Mouse (Mus musculus) neural tube, embryonic 13.5 days (tissue): ENCODE measurements around the gene Tenm2. TPM values are rescaled to one million over a fixed set of nuclear protein-coding genes. Genes with fewer than 3 reads are reported as not detected.

ENCODE experiments used
- ATAC-seq: fragments of 200-750 bp; cut with Nextera tagmentation; 2 replicates; pipeline ENCODE4 v1.8.0; 2017; ENCODE audit warnings: low read depth, mild to moderate bottlenecking, moderate TSS enrichment, moderate library complexity
- H3K27ac ChIP-seq: fragments of 300-500 bp; sonication (generic); replicated peaks from 2 replicates; pipeline ENCODE4 v1.5.1; 2015; ENCODE audit warnings: moderate library complexity, mild to moderate bottlenecking, inconsistent platforms
- H3K27me3 ChIP-seq: fragments of 300-500 bp; sonication (generic); 2 replicates; pipeline ENCODE4 v1.6.1; 2015; ENCODE audit warnings: mild to moderate bottlenecking, inconsistent platforms
- H3K36me3 ChIP-seq: fragments of 300-500 bp; sonication (generic); 2 replicates; pipeline ENCODE4 v1.6.1; 2015; ENCODE audit warnings: mild to moderate bottlenecking, inconsistent platforms
- H3K4me1 ChIP-seq: fragments of 300-500 bp; sonication (generic); replicated peaks from 2 replicates; pipeline ENCODE4 v1.6.1; 2015; ENCODE audit warnings: inconsistent platforms
- H3K4me2 ChIP-seq: fragments of 300-500 bp; sonication (generic); 2 replicates; pipeline ENCODE4 v1.6.1; 2015; ENCODE audit warnings: inconsistent platforms, mild to moderate bottlenecking, moderate library complexity
- H3K4me3 ChIP-seq: fragments of 300-500 bp; sonication (generic); 2 replicates; pipeline ENCODE4 v1.5.1; 2015; ENCODE audit warnings: mild to moderate bottlenecking, inconsistent platforms
- H3K9ac ChIP-seq: fragments of 300-500 bp; sonication (generic); 2 replicates; pipeline ENCODE4 v1.6.1; 2015; ENCODE audit warnings: moderate library complexity, mild to moderate bottlenecking, inconsistent platforms
- H3K9me3 ChIP-seq: fragments of 300-500 bp; sonication (generic); 2 replicates; pipeline ENCODE4 v1.6.1; 2016; ENCODE audit warnings: inconsistent platforms
- WGBS: fragments of 180-500 bp; shearing (Covaris S2); methylation state at CpG from one replicate; pipeline ENCODE4 v1.1.7; 2015; 5-methylcytosine and 5-hydroxymethylcytosine counted together
- polyA plus RNA-seq: library from polyadenylated mRNA; unstranded; fragments of >200 nt; fragmentation: Nextera tagmentation; extraction: Ambion mirVana; gene quantifications from 2 replicates; pipeline ENCODE4 v1.2.1, GENCODE M21; 2015

Tenm2 gene
- polyA plus RNA-seq, 1 experiment from 2014 or later, result 14.2 TPM

- H3K27me3 ChIP-seq, result no peaks in the 10 kb centered on the region
- no peak overlapping the region for H3K4me3 ChIP-seq
- WGBS, result 58% methylated on average over 4 of the region's 4 CpGs
- H3K4me2 ChIP-seq, result no peak overlapping the region
- no peaks in the 10 kb centered on the region for H3K4me1 ChIP-seq
- no peak overlapping the region for H3K27ac ChIP-seq
- no peak overlapping the region for H3K9ac ChIP-seq
- ATAC-seq, result no peak
- no peaks in the 10 kb centered on the region for H3K36me3 ChIP-seq
- no peaks in the 10 kb centered on the region for H3K9me3 ChIP-seq
These were observed 489.5 kb downstream of the Tenm2 start for GRCm38 (mm10) chr11:36746286-36746685.

- H3K4me2 ChIP-seq, result no peak overlapping the region
- no peaks in the 10 kb centered on the region for H3K9me3 ChIP-seq
- no peak overlapping the region for H3K9ac ChIP-seq
- no peak for ATAC-seq
- no peaks in the 10 kb centered on the region for H3K27me3 ChIP-seq
- H3K27ac ChIP-seq, result no peak overlapping the region
- no peaks in the 10 kb centered on the region for H3K36me3 ChIP-seq
- H3K4me1 ChIP-seq, result no peaks in the 10 kb centered on the region
- no peak overlapping the region for H3K4me3 ChIP-seq
- 72% methylated on average over 3 of the region's 3 CpGs for WGBS
These were observed 508.0 kb downstream of the Tenm2 start for GRCm38 (mm10) chr11:36727800-36728199.

DNA sequence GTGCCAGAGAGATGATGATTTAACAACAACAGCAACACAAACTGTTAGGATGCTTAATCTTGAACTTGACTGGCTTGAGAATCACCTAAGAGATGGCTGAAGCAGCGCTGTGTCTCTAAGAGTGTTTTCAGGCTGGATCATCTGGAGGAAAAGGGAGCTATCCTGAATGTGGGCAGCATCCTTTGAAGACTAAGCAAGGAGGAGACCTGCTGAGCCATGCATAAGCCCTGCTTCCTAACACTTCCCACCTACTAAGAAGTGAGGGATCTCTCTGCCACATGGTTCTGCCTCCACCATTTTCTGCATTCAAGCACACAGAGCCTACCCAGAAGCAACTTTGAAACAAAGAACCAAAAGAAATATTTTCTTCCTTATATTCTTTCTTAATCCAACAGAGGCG lies 532.9 kb downstream of the Tenm2 start:
- Histone ChIP-seq H3K9ac (no peak overlapping the region), H3K9me3 (no peaks in the 10 kb centered on the region), H3K4me2 (no peak overlapping the region), H3K27me3 (no peaks in the 10 kb centered on the region), H3K4me3 (no peak overlapping the region), H3K36me3 (no peaks in the 10 kb centered on the region), H3K4me1 (peaks cover 13% of the 10 kb centered on the region), H3K27ac (no peak overlapping the region)
- no peak for ATAC-seq
- WGBS, result 84% methylated on average over 2 of the region's 2 CpGs

DNA sequence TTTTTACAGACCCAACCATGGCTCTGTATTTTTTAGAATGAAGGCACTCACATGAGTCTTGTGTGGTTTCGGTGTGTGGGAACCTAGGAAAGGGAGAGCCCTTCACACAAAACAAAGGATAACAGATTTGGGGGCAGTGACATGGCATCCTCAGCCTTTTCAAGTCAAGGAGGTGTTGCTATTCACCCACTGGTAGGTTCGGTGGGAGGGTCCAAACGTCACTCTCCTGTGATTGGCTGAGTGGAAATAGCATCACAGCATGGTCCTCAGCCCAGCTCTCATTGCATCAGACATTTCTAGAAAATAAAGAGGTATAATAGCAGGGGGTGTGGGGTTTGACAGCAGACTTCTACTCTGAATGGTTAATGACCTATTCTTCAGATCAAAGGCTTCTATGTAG lies 534.8 kb downstream of the Tenm2 start:
- Histone ChIP-seq H3K4me1 (peaks cover 24% of the 10 kb centered on the region), H3K4me3 (no peak overlapping the region), H3K27ac (no peak overlapping the region), H3K36me3 (no peaks in the 10 kb centered on the region), H3K9ac (no peak overlapping the region), H3K9me3 (no peaks in the 10 kb centered on the region), H3K4me2 (no peak overlapping the region), H3K27me3 (no peaks in the 10 kb centered on the region)
- ATAC-seq, result no peak
- WGBS, result 79% methylated on average over 3 of the region's 3 CpGs

GRCm38 (mm10) chr11:36700131-36700530 lies 535.6 kb downstream of the Tenm2 start:
- Histone ChIP-seq H3K9ac (no peak overlapping the region), H3K27me3 (no peaks in the 10 kb centered on the region), H3K27ac (no peak overlapping the region), H3K4me1 (peaks cover 25% of the 10 kb centered on the region), H3K4me2 (no peak overlapping the region), H3K9me3 (no peaks in the 10 kb centered on the region), H3K4me3 (no peak overlapping the region), H3K36me3 (no peaks in the 10 kb centered on the region)
- 77% methylated on average over 6 of the region's 6 CpGs for WGBS
- ATAC-seq, result no peak

- H3K4me2 ChIP-seq, result no peak overlapping the region
- ATAC-seq, result no peak
- H3K9me3 ChIP-seq, result no peaks in the 10 kb centered on the region
- H3K27ac ChIP-seq, result peak overlapping the region; percentile 77
- no peak overlapping the region for H3K4me3 ChIP-seq
- H3K27me3 ChIP-seq, result no peaks in the 10 kb centered on the region
- peaks cover 33% of the 10 kb centered on the region for H3K4me1 ChIP-seq
- 32% methylated on average over 7 of the region's 7 CpGs for WGBS
- no peak overlapping the region for H3K9ac ChIP-seq
- no peaks in the 10 kb centered on the region for H3K36me3 ChIP-seq
These were observed 537.5 kb downstream of the Tenm2 start for GRCm38 (mm10) chr11:36698268-36698667.

DNA sequence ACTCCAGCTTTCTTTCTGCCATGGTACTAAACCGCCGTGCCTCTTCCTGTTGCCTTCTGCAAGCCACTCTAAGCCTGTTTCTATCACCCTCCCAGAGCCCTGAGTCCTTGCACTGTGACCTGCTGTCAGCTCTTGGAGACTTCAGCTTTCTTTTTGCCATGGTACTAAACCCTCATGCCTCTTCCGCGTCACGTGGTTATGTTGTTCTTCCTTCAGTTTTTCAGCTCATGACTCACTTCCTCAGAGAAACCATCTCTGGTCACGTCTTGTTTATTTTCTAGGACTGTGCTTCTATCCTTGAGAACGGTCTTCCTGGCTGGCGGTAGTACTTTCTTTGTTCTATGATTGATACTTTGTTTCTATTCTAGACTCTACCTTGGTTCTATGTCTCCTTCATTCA lies 537.9 kb downstream of the Tenm2 start:
- H3K9ac ChIP-seq, result no peak overlapping the region
- H3K4me2 ChIP-seq, result no peak overlapping the region
- no peak overlapping the region for H3K4me3 ChIP-seq
- H3K27me3 ChIP-seq, result no peaks in the 10 kb centered on the region
- H3K4me1 ChIP-seq, result peaks cover 33% of the 10 kb centered on the region
- H3K36me3 ChIP-seq, result no peaks in the 10 kb centered on the region
- H3K27ac ChIP-seq, result peak overlapping the region; percentile 77
- no peaks in the 10 kb centered on the region for H3K9me3 ChIP-seq
- WGBS, result 56% methylated on average over 8 of the region's 8 CpGs
- 0 out of 2 replicates have a peak, but pooled peaks have one; percentile 12 for ATAC-seq

DNA sequence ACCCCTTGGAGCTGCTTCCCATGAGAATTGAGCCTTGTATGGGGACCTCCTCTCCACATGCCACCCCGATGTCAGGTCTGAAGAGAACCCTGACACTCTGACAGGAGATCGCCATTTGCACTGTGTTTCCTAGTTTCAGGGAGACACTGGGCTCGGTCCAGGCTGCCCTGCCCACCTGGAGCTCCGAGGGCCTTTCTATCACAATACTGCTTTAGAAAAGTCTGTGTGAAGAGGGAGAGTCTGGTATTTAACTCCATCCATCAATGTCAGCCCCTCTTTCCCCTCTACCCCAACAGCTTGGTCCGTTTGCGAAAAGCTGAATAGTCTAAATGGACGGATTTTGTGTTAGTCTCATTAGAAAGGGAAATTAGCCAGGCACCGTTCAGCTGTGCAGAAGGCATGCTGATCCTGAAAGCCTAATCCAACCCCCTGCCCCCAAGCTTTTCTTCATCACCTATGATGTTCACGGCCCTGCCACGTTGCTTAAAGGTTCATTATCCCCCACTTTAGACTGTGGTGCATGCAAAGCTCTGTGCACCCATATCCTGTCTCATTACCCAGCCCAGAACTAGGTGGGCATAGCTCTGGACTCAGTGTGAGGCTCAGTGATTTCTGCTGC lies 538.6 kb downstream of the Tenm2 start:
- no peak overlapping the region for H3K4me3 ChIP-seq
- peak; percentile 85 for ATAC-seq
- H3K9me3 ChIP-seq, result no peaks in the 10 kb centered on the region
- 11% methylated on average over 10 of the region's 10 CpGs for WGBS
- H3K4me2 ChIP-seq, result peak overlapping the region; percentile 35
- no peak overlapping the region for H3K9ac ChIP-seq
- no peaks in the 10 kb centered on the region for H3K27me3 ChIP-seq
- no peaks in the 10 kb centered on the region for H3K36me3 ChIP-seq
- peak overlapping the region; percentile 77 for H3K27ac ChIP-seq
- H3K4me1 ChIP-seq, result peaks cover 33% of the 10 kb centered on the region

DNA sequence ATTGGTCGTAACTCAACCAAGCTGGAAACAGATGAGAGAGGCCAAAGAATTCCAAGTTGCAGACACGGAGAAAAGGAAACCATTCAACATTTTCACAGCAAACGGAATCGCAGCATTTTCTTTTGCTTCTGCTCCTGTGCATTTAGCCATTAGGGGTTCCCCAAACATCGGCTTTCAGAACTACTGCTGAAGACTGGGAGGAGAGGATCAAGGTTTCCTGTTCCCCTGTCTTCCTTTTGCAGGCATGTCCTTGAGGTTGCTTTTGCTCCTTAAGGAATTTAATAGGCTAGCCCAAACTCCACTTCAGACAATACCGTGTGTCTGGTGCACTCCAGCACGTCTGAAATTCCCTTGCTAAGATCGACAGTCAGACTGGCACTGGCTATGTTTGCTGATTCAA lies 541.0 kb downstream of the Tenm2 start:
- no peak for ATAC-seq
- peaks cover 33% of the 10 kb centered on the region for H3K4me1 ChIP-seq
- no peak overlapping the region for H3K4me3 ChIP-seq
- no peaks in the 10 kb centered on the region for H3K9me3 ChIP-seq
- H3K27ac ChIP-seq, result no peak overlapping the region
- no peaks in the 10 kb centered on the region for H3K27me3 ChIP-seq
- H3K4me2 ChIP-seq, result no peak overlapping the region
- WGBS, result 71% methylated on average over 8 of the region's 8 CpGs
- H3K9ac ChIP-seq, result no peak overlapping the region
- no peaks in the 10 kb centered on the region for H3K36me3 ChIP-seq

DNA sequence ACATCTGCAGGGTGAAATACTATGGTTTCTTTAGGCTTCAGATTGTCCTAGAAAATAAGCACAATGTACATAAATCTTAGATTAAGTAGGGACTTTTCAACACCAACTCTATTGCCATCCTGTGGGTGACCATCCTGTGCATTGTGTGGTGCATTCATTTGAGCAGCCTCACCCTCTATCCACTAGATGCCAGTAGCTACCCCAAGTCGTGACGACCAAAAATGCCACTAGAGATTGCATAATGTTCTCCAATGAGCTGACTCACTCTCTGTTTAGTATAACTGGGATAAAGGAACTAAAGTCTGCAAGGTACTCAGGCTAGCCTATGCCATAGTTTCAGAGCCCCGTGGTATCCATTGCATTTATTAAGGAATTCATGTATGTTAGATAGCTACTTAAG lies 543.1 kb downstream of the Tenm2 start:
- Histone ChIP-seq H3K9ac (no peak overlapping the region), H3K4me2 (no peak overlapping the region), H3K36me3 (no peaks in the 10 kb centered on the region), H3K4me3 (no peak overlapping the region), H3K27me3 (no peaks in the 10 kb centered on the region), H3K9me3 (no peaks in the 10 kb centered on the region), H3K27ac (no peak overlapping the region), H3K4me1 (peaks cover 18% of the 10 kb centered on the region)
- WGBS, result 76% methylated on average over 3 of the region's 3 CpGs
- no peak for ATAC-seq

DNA sequence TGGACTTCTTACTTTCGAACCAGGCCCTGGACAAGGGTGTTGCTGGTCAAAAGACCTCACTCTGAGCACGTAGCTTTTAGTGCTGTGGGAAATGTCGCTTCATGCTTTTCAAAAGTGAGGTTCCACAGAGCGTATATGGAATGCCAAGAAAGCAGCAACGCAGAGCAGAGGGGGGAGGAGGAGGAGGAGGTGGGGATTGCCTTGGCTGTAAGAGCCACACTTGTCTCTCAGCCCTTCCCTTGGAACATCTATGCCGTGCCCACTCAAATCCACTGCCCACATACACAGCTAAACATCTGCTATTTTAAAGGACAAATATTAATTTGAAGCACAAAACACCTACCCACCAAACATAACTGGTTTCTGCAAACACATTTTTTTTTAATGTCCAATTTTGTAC lies 544.9 kb downstream of the Tenm2 start:
- Histone ChIP-seq H3K4me1 (peaks cover 9% of the 10 kb centered on the region), H3K27me3 (no peaks in the 10 kb centered on the region), H3K27ac (no peak overlapping the region), H3K9me3 (no peaks in the 10 kb centered on the region), H3K4me2 (no peak overlapping the region), H3K4me3 (no peak overlapping the region), H3K9ac (no peak overlapping the region), H3K36me3 (no peaks in the 10 kb centered on the region)
- no peak for ATAC-seq
- 81% methylated on average over 6 of the region's 6 CpGs for WGBS

- Histone ChIP-seq H3K4me2 (no peak overlapping the region), H3K4me1 (no peaks in the 10 kb centered on the region), H3K9ac (no peak overlapping the region), H3K27ac (no peak overlapping the region), H3K36me3 (no peaks in the 10 kb centered on the region), H3K9me3 (no peaks in the 10 kb centered on the region), H3K4me3 (no peak overlapping the region), H3K27me3 (no peaks in the 10 kb centered on the region)
- 82% methylated on average over 6 of the region's 6 CpGs for WGBS
- ATAC-seq, result no peak
These were observed 549.5 kb downstream of the Tenm2 start for GRCm38 (mm10) chr11:36686253-36686652.

DNA sequence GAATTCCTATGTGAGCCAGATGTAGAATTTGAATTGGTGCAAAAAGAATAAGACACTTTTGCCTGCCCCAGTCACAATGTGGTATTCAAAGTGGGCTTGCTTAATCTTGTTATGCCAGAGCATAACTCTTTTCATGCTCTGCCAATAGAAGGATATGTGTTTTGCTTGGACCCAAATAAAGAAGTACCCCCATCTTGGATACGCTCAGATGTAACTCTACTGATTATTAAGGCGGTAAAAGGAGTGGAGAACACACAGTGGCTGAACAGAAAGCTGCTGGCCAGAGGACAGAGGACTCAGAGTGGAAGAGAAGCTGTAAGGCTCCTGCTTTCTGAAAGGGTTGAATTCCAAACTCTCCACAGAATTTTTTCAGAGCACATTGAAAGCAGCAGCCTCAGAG lies 556.4 kb downstream of the Tenm2 start:
- Histone ChIP-seq H3K9ac (no peak overlapping the region), H3K4me3 (no peak overlapping the region), H3K4me1 (peaks cover 26% of the 10 kb centered on the region), H3K27ac (peak overlapping the region; percentile 98; the same call in 1 of the 2 replicates), H3K4me2 (no peak overlapping the region), H3K27me3 (no peaks in the 10 kb centered on the region), H3K36me3 (no peaks in the 10 kb centered on the region), H3K9me3 (no peaks in the 10 kb centered on the region)
- no peak for ATAC-seq
- 85% methylated on average over 2 of the region's 2 CpGs for WGBS
